Mouse (Mus musculus): ENCODE results near the gene Slc22a6.

GRCm38 (mm10) chr19:8571746-8572145 is 46.1 kb upstream of the Slc22a6 start:
- TF ChIP-seq POLR2A (IDR thresholded peaks at IDR 0.05; ENCODE audit: low read depth, low read length) (no peak), CTCF (conservative IDR thresholded peaks at IDR 0.05 in 1 of 2, IDR thresholded peaks at IDR 0.05 in 1 of 2; ENCODE audit: low read depth in 2 of 2, low read length in 2 of 2) (no peak), NELFE (IDR thresholded peaks at IDR 0.05; ENCODE audit: low read depth, low read length) (no peak), UBTF (IDR thresholded peaks at IDR 0.05; ENCODE audit: low read depth, low read length) (no peak), MYC (IDR thresholded peaks at IDR 0.05; ENCODE audit: low read depth, low read length) (no peak), BHLHE40 (IDR thresholded peaks at IDR 0.05; ENCODE audit: low read depth, low read length) (no peak), USF1 (IDR thresholded peaks at IDR 0.05; ENCODE audit: low read depth, low read length) (no peak)
